Mouse (Mus musculus): ENCODE results near the gene Spib. TPM values are rescaled to one million over a fixed set of nuclear protein-coding genes. Genes with fewer than 3 reads are reported as not detected.
A peak's percentile ranks its signal among the peaks of the same experiment; 100 is the strongest.

Gene Spib
- polyA plus RNA-seq, 1 experiment from 2014 or later = 0.07 TPM

- Histone ChIP-seq H3K27ac (replicated peaks; ENCODE audit: low read depth, low read length) (no peak overlapping the region), H3K27me3 (ENCODE audit: control insufficient read depth, insufficient read depth, low read length) (no peaks in the 10 kb centered on the region), H3K4me3 (ENCODE audit: low read depth, low read length) (no peak overlapping the region), H3K4me1 (ENCODE audit: control insufficient read depth, insufficient read depth, low read length) (peaks cover 2% of the 10 kb centered on the region; the same call in 1 of the 2 replicates), H3K4me2 (ENCODE audit: low read depth, severe bottlenecking) (no peak overlapping the region), H3K9ac (ENCODE audit: low read length) (no peak overlapping the region), H3K36me3 (ENCODE audit: control insufficient read depth, insufficient read depth, low read length) (peaks cover 7% of the 10 kb centered on the region; the same call in 1 of the 2 replicates), H3K9me3 (ENCODE audit: control insufficient read depth, low read length) (no peaks in the 10 kb centered on the region)
- ATAC-seq (ENCODE audit: insufficient number of reproducible peaks, low FRiP score, low TSS enrichment, low read depth) (no peak), DNase-seq (ENCODE audit: low spot score) (no peak)
- 93% methylated on average over 5 of the region's 5 CpGs for WGBS
Observed at GRCm38 (mm10) chr7:44491391-44491790, 40.5 kb downstream of the Spib start.

- no peaks in the 10 kb centered on the region for H3K9me3 ChIP-seq (ENCODE audit: control insufficient read depth, low read length)
Observed at GRCm38 (mm10) chr7:44490281-44490680, 41.6 kb downstream of the Spib start.

GRCm38 (mm10) chr7:44488545-44488944, 43.3 kb downstream of the Spib start:
- WGBS = 96% methylated on average over 8 of the region's 8 CpGs
- H3K4me3 ChIP-seq (ENCODE audit: low read depth, low read length) = no peak overlapping the region
- no peaks in the 10 kb centered on the region for H3K9me3 ChIP-seq (ENCODE audit: control insufficient read depth, low read length)
- H3K4me2 ChIP-seq (ENCODE audit: low read depth, severe bottlenecking) = no peak overlapping the region
- H3K27me3 ChIP-seq (ENCODE audit: control insufficient read depth, insufficient read depth, low read length) = no peaks in the 10 kb centered on the region
- no peak for DNase-seq (ENCODE audit: low spot score)
- no peak overlapping the region for H3K9ac ChIP-seq (ENCODE audit: low read length)
- no peaks in the 10 kb centered on the region for H3K4me1 ChIP-seq (ENCODE audit: control insufficient read depth, insufficient read depth, low read length)
- no peak overlapping the region for H3K27ac ChIP-seq (replicated peaks; ENCODE audit: low read depth, low read length)
- no peak for ATAC-seq (ENCODE audit: insufficient number of reproducible peaks, low FRiP score, low TSS enrichment, low read depth)
- H3K36me3 ChIP-seq (ENCODE audit: control insufficient read depth, insufficient read depth, low read length) = peaks cover 4% of the 10 kb centered on the region; the same call in 1 of the 2 replicates

More at GRCm38 (mm10) chr7:44490281-44490680, 41.6 kb downstream of the Spib start:
- Histone ChIP-seq H3K9ac (ENCODE audit: low read length) (no peak overlapping the region), H3K4me3 (ENCODE audit: low read depth, low read length) (no peak overlapping the region), H3K27ac (replicated peaks; ENCODE audit: low read depth, low read length) (no peak overlapping the region), H3K36me3 (ENCODE audit: control insufficient read depth, insufficient read depth, low read length) (peaks cover 7% of the 10 kb centered on the region; the same call in 1 of the 2 replicates), H3K4me1 (ENCODE audit: control insufficient read depth, insufficient read depth, low read length) (peaks cover under 1% of the 10 kb centered on the region; the same call in 1 of the 2 replicates), H3K4me2 (ENCODE audit: low read depth, severe bottlenecking) (no peak overlapping the region), H3K27me3 (ENCODE audit: control insufficient read depth, insufficient read depth, low read length) (no peaks in the 10 kb centered on the region)
- no peak for DNase-seq (ENCODE audit: low spot score)
- no peak for ATAC-seq (ENCODE audit: insufficient number of reproducible peaks, low FRiP score, low TSS enrichment, low read depth)
- WGBS = 95% methylated on average over 4 of the region's 4 CpGs

- ATAC-seq (ENCODE audit: insufficient number of reproducible peaks, low FRiP score, low TSS enrichment, low read depth) (no peak), DNase-seq (ENCODE audit: low spot score) (no peak)
- H3K9ac ChIP-seq (ENCODE audit: low read length) = no peak overlapping the region
- H3K4me1 ChIP-seq (ENCODE audit: control insufficient read depth, insufficient read depth, low read length) = no peaks in the 10 kb centered on the region
- H3K4me3 ChIP-seq (ENCODE audit: low read depth, low read length) = no peak overlapping the region
- WGBS = 89% methylated on average over 7 of the region's 7 CpGs
- H3K9me3 ChIP-seq (ENCODE audit: control insufficient read depth, low read length) = no peaks in the 10 kb centered on the region
- H3K27me3 ChIP-seq (ENCODE audit: control insufficient read depth, insufficient read depth, low read length) = no peaks in the 10 kb centered on the region
- H3K4me2 ChIP-seq (ENCODE audit: low read depth, severe bottlenecking) = no peak overlapping the region
- no peak overlapping the region for H3K27ac ChIP-seq (replicated peaks; ENCODE audit: low read depth, low read length)
- H3K36me3 ChIP-seq (ENCODE audit: control insufficient read depth, insufficient read depth, low read length) = peaks cover 4% of the 10 kb centered on the region; the same call in 1 of the 2 replicates
Observed at GRCm38 (mm10) chr7:44487936-44488335, 43.9 kb downstream of the Spib start.

GRCm38 (mm10) chr7:44486927-44487575, 44.8 kb downstream of the Spib start:
- no peak for DNase-seq (ENCODE audit: low spot score)
- Histone ChIP-seq H3K4me2 (ENCODE audit: low read depth, severe bottlenecking) (no peak overlapping the region), H3K27ac (replicated peaks; ENCODE audit: low read depth, low read length) (no peak overlapping the region), H3K4me3 (ENCODE audit: low read depth, low read length) (no peak overlapping the region), H3K36me3 (ENCODE audit: control insufficient read depth, insufficient read depth, low read length) (peaks cover 2% of the 10 kb centered on the region; the same call in 1 of the 2 replicates), H3K9ac (ENCODE audit: low read length) (no peak overlapping the region), H3K4me1 (ENCODE audit: control insufficient read depth, insufficient read depth, low read length) (no peaks in the 10 kb centered on the region), H3K9me3 (ENCODE audit: control insufficient read depth, low read length) (no peaks in the 10 kb centered on the region), H3K27me3 (ENCODE audit: control insufficient read depth, insufficient read depth, low read length) (peaks cover 2% of the 10 kb centered on the region; the same call in 1 of the 2 replicates)
- 73% methylated on average over 13 of the region's 13 CpGs for WGBS
- ATAC-seq (ENCODE audit: insufficient number of reproducible peaks, low FRiP score, low TSS enrichment, low read depth) = no peak

GRCm38 (mm10) chr7:44485572-44486195, 46.2 kb downstream of the Spib start:
- WGBS = 70% methylated on average over 7 of the region's 7 CpGs
- DNase-seq (ENCODE audit: low spot score) = no peak
- Histone ChIP-seq H3K4me1 (ENCODE audit: control insufficient read depth, insufficient read depth, low read length) (no peaks in the 10 kb centered on the region), H3K4me2 (ENCODE audit: low read depth, severe bottlenecking) (no peak overlapping the region), H3K27ac (replicated peaks; ENCODE audit: low read depth, low read length) (no peak overlapping the region), H3K9ac (ENCODE audit: low read length) (no peak overlapping the region), H3K9me3 (ENCODE audit: control insufficient read depth, low read length) (no peaks in the 10 kb centered on the region), H3K4me3 (ENCODE audit: low read depth, low read length) (no peak overlapping the region), H3K36me3 (ENCODE audit: control insufficient read depth, insufficient read depth, low read length) (peaks cover under 1% of the 10 kb centered on the region; the same call in 1 of the 2 replicates), H3K27me3 (ENCODE audit: control insufficient read depth, insufficient read depth, low read length) (peaks cover 2% of the 10 kb centered on the region; the same call in 1 of the 2 replicates)
- no peak for ATAC-seq (ENCODE audit: insufficient number of reproducible peaks, low FRiP score, low TSS enrichment, low read depth)

- DNase-seq (ENCODE audit: low spot score) (peak; percentile 92), ATAC-seq (ENCODE audit: insufficient number of reproducible peaks, low FRiP score, low TSS enrichment, low read depth) (no peak; the same call in 1 of the 2 replicates)
- 41% methylated on average over 5 of the region's 5 CpGs for WGBS
- H3K9ac ChIP-seq (ENCODE audit: low read length) = no peak overlapping the region
- no peaks in the 10 kb centered on the region for H3K9me3 ChIP-seq (ENCODE audit: control insufficient read depth, low read length)
- no peaks in the 10 kb centered on the region for H3K36me3 ChIP-seq (ENCODE audit: control insufficient read depth, insufficient read depth, low read length)
- no peak overlapping the region for H3K4me2 ChIP-seq (ENCODE audit: low read depth, severe bottlenecking)
- peaks cover 2% of the 10 kb centered on the region; the same call in 1 of the 2 replicates for H3K27me3 ChIP-seq (ENCODE audit: control insufficient read depth, insufficient read depth, low read length)
- no peak overlapping the region for H3K27ac ChIP-seq (replicated peaks; ENCODE audit: low read depth, low read length)
- H3K4me1 ChIP-seq (ENCODE audit: control insufficient read depth, insufficient read depth, low read length) = no peaks in the 10 kb centered on the region
- H3K4me3 ChIP-seq (ENCODE audit: low read depth, low read length) = no peak overlapping the region
Observed at GRCm38 (mm10) chr7:44484841-44485571, 46.9 kb downstream of the Spib start.

- 93% methylated on average over 1 of the region's 1 CpGs for WGBS
- ATAC-seq (ENCODE audit: insufficient number of reproducible peaks, low FRiP score, low TSS enrichment, low read depth) (no peak), DNase-seq (ENCODE audit: low spot score) (no peak)
- Histone ChIP-seq H3K27ac (replicated peaks; ENCODE audit: low read depth, low read length) (no peak overlapping the region), H3K4me3 (ENCODE audit: low read depth, low read length) (no peak overlapping the region), H3K9me3 (ENCODE audit: control insufficient read depth, low read length) (no peaks in the 10 kb centered on the region), H3K4me2 (ENCODE audit: low read depth, severe bottlenecking) (no peak overlapping the region), H3K36me3 (ENCODE audit: control insufficient read depth, insufficient read depth, low read length) (no peaks in the 10 kb centered on the region), H3K4me1 (ENCODE audit: control insufficient read depth, insufficient read depth, low read length) (no peaks in the 10 kb centered on the region), H3K27me3 (ENCODE audit: control insufficient read depth, insufficient read depth, low read length) (peaks cover 5% of the 10 kb centered on the region), H3K9ac (ENCODE audit: low read length) (no peak overlapping the region)
Observed at GRCm38 (mm10) chr7:44484109-44484508, 47.8 kb downstream of the Spib start.
